Mouse (Mus musculus) lung, embryonic 14.5 days (tissue): Measurements from ENCODE around the gene Fgf12. TPM values are rescaled to one million over a fixed set of nuclear protein-coding genes. Genes with fewer than 3 reads are reported as not detected.

ENCODE experiments used
- ATAC-seq: fragments of 200-750 bp; cut with Nextera tagmentation; 2 replicates; pipeline ENCODE4 v1.8.0; 2017; ENCODE audit warnings: mild to moderate bottlenecking, moderate TSS enrichment, moderate library complexity; ENCODE audit not compliant: insufficient read depth
- DNase-seq: peaks from one replicate; pipeline ENCODE4 v3.0.0-alpha.2; 2015
- H3K27ac ChIP-seq: fragments of 300-500 bp; sonication (generic); 2 replicates; pipeline ENCODE4 v1.5.1; 2014; ENCODE audit warnings: low read depth, mild to moderate bottlenecking, moderate library complexity
- H3K27me3 ChIP-seq: fragments of 300-500 bp; sonication (generic); 2 replicates; pipeline ENCODE4 v1.6.1; 2014; ENCODE audit warnings: low read length, control low read depth; ENCODE audit not compliant: insufficient read depth
- H3K36me3 ChIP-seq: fragments of 300-500 bp; sonication (generic); 2 replicates; pipeline ENCODE4 v1.6.1; 2014; ENCODE audit warnings: control low read depth; ENCODE audit not compliant: insufficient read depth
- H3K4me1 ChIP-seq: fragments of 300-500 bp; sonication (generic); 2 replicates; pipeline ENCODE4 v1.6.1; 2014; ENCODE audit warnings: antibody characterized with exemption, control low read depth; ENCODE audit not compliant: insufficient read depth
- H3K4me2 ChIP-seq: fragments of 300-500 bp; sonication (generic); 2 replicates; pipeline ENCODE4 v1.6.1; 2014; ENCODE audit warnings: mild to moderate bottlenecking
- H3K4me3 ChIP-seq: fragments of 300-500 bp; sonication (generic); 2 replicates; pipeline ENCODE4 v1.5.1; 2014; ENCODE audit warnings: low read depth, low read length
- H3K9ac ChIP-seq: fragments of 300-500 bp; sonication (generic); 2 replicates; pipeline ENCODE4 v1.6.1; 2014
- H3K9me3 ChIP-seq: fragments of 300-500 bp; sonication (generic); 2 replicates; pipeline ENCODE4 v1.6.1; 2016; ENCODE audit warnings: low read depth, low read length, control low read depth
- CTCF ChIP-seq: IDR thresholded peaks from 2 replicates; pipeline ENCODE4 v1.5.1; 2016; ENCODE audit warnings: antibody characterized with exemption, low read depth
- WGBS: fragments of 180-500 bp; shearing (Covaris S2); extraction: QIAGEN DNeasy Blood & Tissue Kit; methylation state at CpG from one replicate; pipeline ENCODE4 v1.1.7; 2014; 5-methylcytosine and 5-hydroxymethylcytosine counted together
- polyA plus RNA-seq: library from polyadenylated mRNA; unstranded; fragments of >200 nt; fragmentation: Nextera tagmentation; extraction: Ambion mirVana; gene quantifications from 2 replicates; pipeline ENCODE4 v1.2.1, GENCODE M21; 2014

Fgf12 gene
- polyA plus RNA-seq, 1 experiment from 2014 or later = 1.6 TPM

DNA sequence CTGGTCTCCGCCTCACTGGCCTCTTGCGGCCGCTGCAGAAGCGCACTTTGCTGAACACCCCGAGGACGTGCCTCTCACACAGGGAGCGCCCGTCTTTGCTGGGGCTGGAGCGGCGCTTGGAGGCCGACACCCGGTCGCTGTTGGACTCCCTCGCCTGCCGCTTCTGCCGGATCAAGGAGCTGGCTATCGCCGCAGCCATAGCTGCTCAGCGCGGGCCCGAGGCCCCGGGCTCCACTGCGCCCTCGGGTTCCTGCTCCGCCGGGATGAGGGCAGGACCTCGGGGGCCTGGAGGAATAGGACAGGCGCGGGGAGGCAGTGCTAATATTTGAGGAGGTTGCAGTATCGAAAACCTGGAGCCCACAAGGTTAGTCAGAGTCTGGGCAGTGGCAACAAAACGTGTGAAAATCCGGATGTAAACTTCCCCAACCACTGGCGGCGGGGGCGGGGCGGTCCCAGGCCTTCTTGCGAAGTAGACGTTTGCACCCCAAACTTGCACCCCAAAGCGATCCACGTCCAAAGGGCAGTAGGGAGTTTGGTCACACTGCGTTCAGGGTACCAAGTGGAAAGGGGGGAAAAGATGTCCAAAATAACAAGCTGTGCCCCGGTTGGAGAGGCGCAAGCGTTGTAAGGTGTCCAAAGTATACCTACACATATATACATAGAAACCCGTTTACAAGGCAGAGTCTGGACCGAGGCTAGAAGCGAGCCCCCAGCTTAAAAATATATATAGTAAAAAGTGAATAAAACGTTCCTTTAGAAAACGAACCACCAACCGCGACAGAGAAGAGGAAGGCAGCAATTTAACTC, 307.7 kb downstream of the Fgf12 start:
- peaks cover 29% of the 10 kb centered on the region; the same call in 1 of the 2 replicates for H3K27me3 ChIP-seq
- ATAC-seq = peak; percentile 57
- H3K9ac ChIP-seq = no peak overlapping the region; the same call in 1 of the 2 replicates

DNA sequence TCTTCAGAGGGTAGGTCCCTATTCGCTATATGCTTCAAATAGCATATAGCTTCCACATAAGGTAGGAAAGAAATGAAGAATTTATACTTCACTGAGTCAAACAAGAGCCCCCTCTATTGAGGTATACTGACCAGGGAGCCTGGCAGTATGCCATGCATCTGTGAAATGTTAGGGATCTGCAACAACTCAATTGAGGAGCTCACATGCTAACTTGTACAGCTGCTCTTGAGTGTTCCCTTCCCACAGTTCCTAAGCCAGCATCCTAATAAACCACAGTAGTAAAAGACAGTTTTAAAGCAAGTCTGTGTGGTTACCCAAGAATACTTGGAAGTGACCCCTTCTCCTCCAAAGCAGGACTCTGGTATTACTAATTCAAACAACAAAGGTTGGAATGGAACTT, 331.3 kb downstream of the Fgf12 start:
- Histone ChIP-seq H3K27me3 (no peaks in the 10 kb centered on the region), H3K27ac (no peak overlapping the region), H3K4me1 (no peaks in the 10 kb centered on the region), H3K36me3 (no peaks in the 10 kb centered on the region), H3K9me3 (no peaks in the 10 kb centered on the region), H3K4me2 (no peak overlapping the region), H3K9ac (no peak overlapping the region), H3K4me3 (no peak overlapping the region)
- no peak for DNase-seq
- 85% methylated on average over 1 of the region's 1 CpGs for WGBS
- no peak for ATAC-seq
- TF ChIP-seq CTCF = no peak

More for the DNA sequence above, 307.7 kb downstream of the Fgf12 start:
- peak; percentile 18; the same call in 1 of the 2 replicates for TF ChIP-seq CTCF
- under 1% methylated on average over 51 of the region's 51 CpGs for WGBS
- peak overlapping the region; percentile 59 for H3K4me3 ChIP-seq
- no peaks in the 10 kb centered on the region for H3K36me3 ChIP-seq
- H3K27ac ChIP-seq = no peak overlapping the region
- H3K9me3 ChIP-seq = no peaks in the 10 kb centered on the region
- no peaks in the 10 kb centered on the region for H3K4me1 ChIP-seq
- peak; percentile 64 for DNase-seq
- peak overlapping the region; percentile 99 for H3K4me2 ChIP-seq

DNA sequence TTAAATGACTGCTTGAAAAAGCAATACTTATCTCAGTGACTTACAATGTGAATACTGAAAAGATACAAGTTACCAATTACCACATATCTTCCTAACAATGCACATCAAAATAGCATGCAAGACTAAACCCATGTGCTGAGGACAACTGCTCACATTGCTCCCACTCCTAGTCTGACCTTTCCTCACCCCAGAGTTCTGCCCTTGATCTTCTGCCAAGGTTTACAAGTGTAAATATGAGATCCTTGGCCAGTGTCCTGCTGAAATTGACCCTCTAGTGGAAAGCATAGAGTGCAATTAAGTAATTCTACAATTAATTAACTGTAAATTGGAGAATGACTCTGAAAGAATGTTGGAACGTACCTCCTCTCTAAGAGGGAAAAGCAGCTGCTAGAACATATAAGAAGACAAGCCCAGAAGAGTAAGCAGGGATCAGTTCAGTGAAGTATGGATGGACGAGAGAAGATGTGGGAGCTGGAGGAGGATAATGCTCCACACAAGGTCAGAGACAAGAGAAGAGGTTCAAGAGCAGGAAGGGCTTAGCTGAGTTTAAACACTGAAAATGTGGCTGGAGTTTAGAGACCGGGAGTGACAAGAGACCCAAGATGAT, 333.1 kb downstream of the Fgf12 start:
- 45% methylated on average over 3 of the region's 3 CpGs for WGBS
- no peak for TF ChIP-seq CTCF
- no peaks in the 10 kb centered on the region for H3K36me3 ChIP-seq
- peak; percentile 85 for DNase-seq
- no peaks in the 10 kb centered on the region for H3K27me3 ChIP-seq
- H3K9me3 ChIP-seq = no peaks in the 10 kb centered on the region
- H3K4me1 ChIP-seq = no peaks in the 10 kb centered on the region
- peak; percentile 93 for ATAC-seq
- H3K4me2 ChIP-seq = no peak overlapping the region
- H3K27ac ChIP-seq = no peak overlapping the region
- no peak overlapping the region for H3K4me3 ChIP-seq
- H3K9ac ChIP-seq = no peak overlapping the region

DNA sequence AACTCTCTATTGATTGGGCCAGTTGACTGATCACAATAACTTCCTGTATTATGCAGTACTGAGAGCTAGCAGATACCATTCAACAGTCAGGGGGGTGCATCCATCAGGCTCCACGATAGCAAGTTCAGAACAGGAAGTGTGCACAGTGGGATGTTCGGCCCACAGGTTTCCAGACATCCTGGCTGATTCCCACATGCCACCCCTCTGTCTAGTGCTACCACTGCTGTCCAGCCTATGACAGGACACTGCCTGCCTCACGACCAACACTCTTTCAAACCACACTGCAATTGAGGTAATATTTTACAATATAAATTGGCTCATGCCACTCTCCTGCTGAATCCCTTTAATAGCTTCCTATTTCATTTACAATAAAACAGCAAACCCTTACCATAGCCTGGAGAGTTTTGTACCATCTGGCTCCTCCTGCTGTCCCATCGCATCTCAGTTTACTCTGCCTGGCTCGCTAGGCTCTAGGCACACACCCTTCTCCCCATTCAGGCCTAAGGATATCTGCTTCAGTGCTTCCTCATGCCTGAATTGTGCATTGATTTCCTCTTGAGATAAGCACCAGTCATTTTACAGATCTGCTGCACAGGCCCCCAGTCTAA, 341.6 kb downstream of the Fgf12 start:
- TF ChIP-seq CTCF = no peak
- Histone ChIP-seq H3K27me3 (no peaks in the 10 kb centered on the region), H3K4me3 (no peak overlapping the region), H3K27ac (no peak overlapping the region), H3K9ac (no peak overlapping the region), H3K4me2 (no peak overlapping the region), H3K4me1 (no peaks in the 10 kb centered on the region), H3K36me3 (no peaks in the 10 kb centered on the region), H3K9me3 (no peaks in the 10 kb centered on the region)
- WGBS = 66% methylated on average over 5 of the region's 5 CpGs
- no peak for ATAC-seq
- no peak for DNase-seq

DNA sequence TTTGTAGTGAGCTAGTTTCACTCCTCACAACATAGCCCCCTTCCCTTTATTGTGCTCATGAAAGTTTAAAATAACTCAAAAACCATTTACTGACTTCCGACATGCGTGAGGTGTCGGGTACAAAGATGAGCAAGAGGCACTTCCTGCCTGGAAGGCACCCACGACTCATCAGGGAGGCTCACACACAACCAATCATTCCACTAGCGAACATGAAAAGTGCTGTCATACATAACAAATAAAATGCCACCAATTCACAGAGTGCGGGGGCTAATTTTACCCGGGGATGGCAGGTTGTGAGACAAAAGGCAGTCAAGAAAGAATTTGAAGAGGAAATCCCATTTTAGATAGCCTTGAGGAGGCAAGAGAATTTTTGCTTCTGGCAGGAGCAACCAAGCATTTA, 344.6 kb downstream of the Fgf12 start:
- H3K9me3 ChIP-seq = no peaks in the 10 kb centered on the region
- H3K27ac ChIP-seq = no peak overlapping the region
- DNase-seq = peak; percentile 29
- peak; percentile 56; the same call in 1 of the 2 replicates for ATAC-seq
- no peak overlapping the region for H3K4me2 ChIP-seq
- H3K9ac ChIP-seq = no peak overlapping the region
- no peak for TF ChIP-seq CTCF
- no peaks in the 10 kb centered on the region for H3K36me3 ChIP-seq
- no peaks in the 10 kb centered on the region for H3K4me1 ChIP-seq
- WGBS = 34% methylated on average over 7 of the region's 7 CpGs
- H3K4me3 ChIP-seq = no peak overlapping the region
- H3K27me3 ChIP-seq = no peaks in the 10 kb centered on the region

DNA sequence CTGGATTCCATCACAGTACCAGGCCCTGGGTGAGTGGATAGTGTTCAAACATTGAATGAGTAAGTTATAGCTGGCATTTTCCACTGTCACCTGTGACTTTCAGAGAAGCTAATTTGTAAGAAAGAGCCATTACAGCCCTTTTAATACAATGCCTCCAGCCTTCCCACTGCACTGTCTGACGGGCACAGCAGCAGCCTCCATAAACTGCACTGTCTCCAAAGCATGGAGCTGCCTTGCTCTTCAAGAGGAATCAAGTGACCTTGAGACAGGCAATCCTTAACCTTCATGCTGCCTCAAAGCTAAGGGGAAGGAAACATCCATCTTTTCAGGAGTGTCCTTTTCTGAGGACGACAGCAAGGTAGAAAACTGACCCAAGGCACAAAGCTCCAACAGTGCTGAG, 345.0 kb downstream of the Fgf12 start:
- H3K36me3 ChIP-seq = no peaks in the 10 kb centered on the region
- H3K4me2 ChIP-seq = no peak overlapping the region
- WGBS = 31% methylated on average over 2 of the region's 2 CpGs
- H3K27ac ChIP-seq = no peak overlapping the region
- H3K4me1 ChIP-seq = no peaks in the 10 kb centered on the region
- DNase-seq (no peak), ATAC-seq (no peak)
- H3K4me3 ChIP-seq = no peak overlapping the region
- no peaks in the 10 kb centered on the region for H3K27me3 ChIP-seq
- H3K9me3 ChIP-seq = no peaks in the 10 kb centered on the region
- no peak for TF ChIP-seq CTCF
- H3K9ac ChIP-seq = no peak overlapping the region

DNA sequence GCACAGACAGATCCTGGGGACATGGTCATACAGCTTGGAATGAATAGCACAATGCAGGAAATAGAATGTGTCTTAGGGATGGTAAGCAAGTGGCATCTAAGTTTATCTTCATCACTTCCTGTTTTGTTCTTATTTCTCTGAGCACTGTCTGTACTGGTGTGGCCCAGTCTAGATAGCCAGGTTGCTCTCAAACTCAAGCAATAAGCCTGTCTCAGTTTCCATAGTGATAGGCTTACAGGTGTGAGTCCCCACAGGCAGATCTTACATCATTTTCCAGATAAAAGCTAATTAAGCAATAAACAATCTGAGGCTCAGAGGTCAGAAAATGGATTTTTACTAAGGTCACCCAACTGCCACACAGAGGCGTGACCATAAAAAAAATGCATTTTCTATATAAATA, 348.7 kb downstream of the Fgf12 start:
- no peak overlapping the region for H3K27ac ChIP-seq
- no peaks in the 10 kb centered on the region for H3K36me3 ChIP-seq
- no peak overlapping the region for H3K4me3 ChIP-seq
- no peak overlapping the region for H3K4me2 ChIP-seq
- TF ChIP-seq CTCF = no peak
- 58% methylated on average over 1 of the region's 1 CpGs for WGBS
- DNase-seq (no peak), ATAC-seq (no peak)
- no peaks in the 10 kb centered on the region for H3K27me3 ChIP-seq
- no peak overlapping the region for H3K9ac ChIP-seq
- H3K4me1 ChIP-seq = no peaks in the 10 kb centered on the region
- no peaks in the 10 kb centered on the region for H3K9me3 ChIP-seq
